Mouse (Mus musculus): ENCODE results near the gene Atg2a. TPM values are rescaled to one million over a fixed set of nuclear protein-coding genes. Genes with fewer than 3 reads are reported as not detected.

The Atg2a gene
- 6.9 and 8.7 TPM in 2 replicates for polyA plus RNA-seq (2015; fragmentation: Nextera tagmentation; extraction: Ambion mirVana)

GRCm38 (mm10) chr19:6241274-6242107, at the start of gene Atg2a:
Gene Atg2a, plus strand, starts transcription at chr19:6241668.
- H3K4me2 ChIP-seq (replicated peaks), result peak within 1 kb of the TSS; percentile 91
- ATAC-seq, result peak; percentile 95
- H3K36me3 ChIP-seq, result peaks cover 14% of the 10 kb centered on the region
- H3K4me3 ChIP-seq (replicated peaks), result peak within 1 kb of the TSS; percentile 74
- under 1% methylated on average over 55 of the region's 55 CpGs for WGBS
- H3K9ac ChIP-seq, result peak within 1 kb of the TSS; percentile 92
- no peaks in the 10 kb centered on the region for H3K9me3 ChIP-seq
- peaks cover 25% of the 10 kb centered on the region for H3K4me1 ChIP-seq (replicated peaks)
- H3K27me3 ChIP-seq (replicated peaks), result no peaks in the 10 kb centered on the region
- peak within 1 kb of the TSS; percentile 81 for H3K27ac ChIP-seq

DNA sequence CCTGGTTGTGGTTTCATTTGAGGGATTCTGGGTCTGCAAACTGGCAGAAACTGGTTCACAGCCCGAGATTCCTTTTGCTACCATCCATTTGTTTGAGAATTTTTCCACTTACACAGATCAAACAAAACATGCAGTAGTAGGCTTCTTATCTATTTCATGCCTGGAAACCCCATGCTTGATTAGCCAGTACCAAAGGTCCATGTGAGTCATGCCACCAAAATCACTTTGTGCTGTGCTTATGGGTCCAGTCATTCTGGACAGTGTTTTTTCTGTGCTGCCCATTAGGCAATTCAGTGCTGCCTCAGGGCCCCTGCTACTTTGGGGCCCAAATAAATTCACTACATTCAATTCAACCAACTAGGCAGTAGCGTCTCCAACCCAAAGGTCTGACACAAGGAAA, 37.2 kb upstream of the Atg2a start:
- H3K27ac ChIP-seq, result no peak overlapping the region
- ATAC-seq, result peak; percentile 66; the same call in 1 of the 2 replicates
- H3K36me3 ChIP-seq, result no peaks in the 10 kb centered on the region

GRCm38 (mm10) chr19:6206716-6207115, 34.8 kb upstream of the Atg2a start:
- 71% methylated on average over 5 of the region's 5 CpGs for WGBS
- ATAC-seq, result no peak

More for the DNA sequence above, 37.2 kb upstream of the Atg2a start:
- Histone ChIP-seq H3K27me3 (replicated peaks) (no peaks in the 10 kb centered on the region), H3K4me1 (replicated peaks) (no peaks in the 10 kb centered on the region; the same call in 1 of the 2 replicates), H3K4me2 (replicated peaks) (no peak overlapping the region), H3K9me3 (no peaks in the 10 kb centered on the region), H3K9ac (no peak overlapping the region), H3K4me3 (replicated peaks) (no peak overlapping the region)
- WGBS, result 57% methylated on average over 2 of the region's 2 CpGs

GRCm38 (mm10) chr19:6216046-6216705, 25.3 kb upstream of the Atg2a start:
- no peak overlapping the region for H3K27ac ChIP-seq
- no peak overlapping the region for H3K9ac ChIP-seq
- H3K4me2 ChIP-seq (replicated peaks), result no peak overlapping the region
- no peaks in the 10 kb centered on the region for H3K36me3 ChIP-seq
- no peaks in the 10 kb centered on the region for H3K4me1 ChIP-seq (replicated peaks)
- WGBS, result 39% methylated on average over 6 of the region's 6 CpGs
- H3K4me3 ChIP-seq (replicated peaks), result no peak overlapping the region
- H3K27me3 ChIP-seq (replicated peaks), result no peaks in the 10 kb centered on the region
- ATAC-seq, result no peak
- no peaks in the 10 kb centered on the region for H3K9me3 ChIP-seq

More at GRCm38 (mm10) chr19:6206716-6207115, 34.8 kb upstream of the Atg2a start:
- Histone ChIP-seq H3K9ac (no peak overlapping the region), H3K9me3 (no peaks in the 10 kb centered on the region), H3K27me3 (replicated peaks) (no peaks in the 10 kb centered on the region), H3K4me3 (replicated peaks) (no peak overlapping the region), H3K4me1 (replicated peaks) (no peaks in the 10 kb centered on the region; the same call in 1 of the 2 replicates), H3K27ac (no peak overlapping the region), H3K4me2 (replicated peaks) (no peak overlapping the region), H3K36me3 (no peaks in the 10 kb centered on the region)

- Histone ChIP-seq H3K27ac (no peak overlapping the region), H3K4me1 (replicated peaks) (no peaks in the 10 kb centered on the region), H3K4me3 (replicated peaks) (no peak overlapping the region), H3K27me3 (replicated peaks) (no peaks in the 10 kb centered on the region), H3K9ac (no peak overlapping the region), H3K36me3 (no peaks in the 10 kb centered on the region), H3K9me3 (no peaks in the 10 kb centered on the region), H3K4me2 (replicated peaks) (no peak overlapping the region)
- 73% methylated on average over 6 of the region's 6 CpGs for WGBS
- no peak for ATAC-seq
These were observed 22.9 kb upstream of the Atg2a start for GRCm38 (mm10) chr19:6218606-6219005.

GRCm38 (mm10) chr19:6226135-6226534, 15.3 kb upstream of the Atg2a start, which contains the start of gene Gpha2:
Gene Gpha2, plus strand, starts transcription at chr19:6226380.
- ATAC-seq, result peak; percentile 41
- H3K4me1 ChIP-seq (replicated peaks), result peaks cover 6% of the 10 kb centered on the region; the same call in 1 of the 2 replicates
- no peaks in the 10 kb centered on the region for H3K27me3 ChIP-seq (replicated peaks)
- H3K4me3 ChIP-seq (replicated peaks), result no peak within 1 kb of the TSS
- 0 out of 2 replicates have a peak, but pooled peaks cover 10% of the 10 kb centered on the region for H3K36me3 ChIP-seq
- H3K9ac ChIP-seq, result no peak within 1 kb of the TSS
- WGBS, result 30% methylated on average over 2 of the region's 2 CpGs
- H3K4me2 ChIP-seq (replicated peaks), result no peak within 1 kb of the TSS
- peak within 1 kb of the TSS; percentile 32; the same call in 1 of the 2 replicates for H3K27ac ChIP-seq
- no peaks in the 10 kb centered on the region for H3K9me3 ChIP-seq

DNA sequence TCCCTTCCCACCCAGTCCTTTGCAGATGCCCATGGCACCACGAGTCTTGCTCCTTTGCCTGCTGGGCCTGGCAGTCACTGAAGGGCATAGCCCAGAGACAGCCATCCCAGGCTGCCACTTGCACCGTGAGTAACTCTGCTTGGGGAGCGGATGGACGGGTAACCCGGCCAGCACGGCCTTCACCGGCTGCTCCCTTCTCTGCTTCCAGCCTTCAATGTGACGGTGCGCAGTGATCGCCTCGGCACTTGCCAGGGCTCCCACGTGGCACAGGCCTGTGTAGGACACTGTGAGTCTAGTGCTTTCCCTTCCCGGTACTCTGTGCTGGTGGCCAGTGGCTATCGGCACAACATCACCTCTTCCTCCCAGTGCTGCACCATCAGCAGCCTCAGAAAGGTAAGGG, 14.7 kb upstream of the Atg2a start:
- H3K27ac ChIP-seq, result no peak overlapping the region
- H3K9me3 ChIP-seq, result no peaks in the 10 kb centered on the region
- no peak for ATAC-seq
- H3K27me3 ChIP-seq (replicated peaks), result no peaks in the 10 kb centered on the region
- H3K36me3 ChIP-seq, result 0 out of 2 replicates have a peak, but pooled peaks cover 10% of the 10 kb centered on the region
- WGBS, result 88% methylated on average over 14 of the region's 14 CpGs
- peaks cover 6% of the 10 kb centered on the region; the same call in 1 of the 2 replicates for H3K4me1 ChIP-seq (replicated peaks)
- H3K4me2 ChIP-seq (replicated peaks), result no peak overlapping the region
- H3K4me3 ChIP-seq (replicated peaks), result no peak overlapping the region
- H3K9ac ChIP-seq, result no peak overlapping the region

- Histone ChIP-seq H3K27me3 (replicated peaks) (no peaks in the 10 kb centered on the region), H3K36me3 (0 out of 2 replicates have a peak, but pooled peaks cover 10% of the 10 kb centered on the region), H3K4me2 (replicated peaks) (no peak overlapping the region), H3K4me3 (replicated peaks) (no peak overlapping the region), H3K27ac (no peak overlapping the region), H3K4me1 (replicated peaks) (peaks cover 6% of the 10 kb centered on the region; the same call in 1 of the 2 replicates), H3K9ac (no peak overlapping the region), H3K9me3 (no peaks in the 10 kb centered on the region)
- ATAC-seq, result no peak
- WGBS, result 90% methylated on average over 4 of the region's 4 CpGs
These were observed 13.6 kb upstream of the Atg2a start for GRCm38 (mm10) chr19:6227864-6228263.

DNA sequence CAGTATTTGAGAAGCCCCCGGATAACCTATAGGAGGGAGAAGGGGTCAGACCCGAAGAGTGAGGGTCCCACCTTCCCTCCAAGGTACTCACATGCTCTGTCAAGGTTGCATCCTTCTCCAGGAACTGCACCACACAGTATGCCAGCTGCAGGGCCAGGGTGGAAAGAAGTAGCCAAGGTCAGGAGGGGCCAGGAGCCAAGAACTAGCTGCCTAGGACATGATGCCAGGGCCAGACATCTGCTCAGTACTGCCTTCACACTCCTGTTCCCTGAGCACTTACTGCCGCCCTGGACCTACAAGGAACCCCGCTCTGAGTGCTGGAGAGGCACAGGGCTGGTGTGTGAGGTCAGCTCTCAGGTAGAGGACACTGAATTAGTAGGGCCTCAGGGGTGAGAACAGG, 11.1 kb upstream of the Atg2a start:
- no peaks in the 10 kb centered on the region for H3K27me3 ChIP-seq (replicated peaks)
- no peaks in the 10 kb centered on the region for H3K9me3 ChIP-seq
- ATAC-seq, result no peak
- no peak overlapping the region for H3K9ac ChIP-seq
- H3K4me3 ChIP-seq (replicated peaks), result no peak overlapping the region
- H3K27ac ChIP-seq, result no peak overlapping the region
- 89% methylated on average over 4 of the region's 4 CpGs for WGBS
- peaks cover 16% of the 10 kb centered on the region for H3K4me1 ChIP-seq (replicated peaks)
- H3K36me3 ChIP-seq, result 0 out of 2 replicates have a peak, but pooled peaks cover 12% of the 10 kb centered on the region
- no peak overlapping the region for H3K4me2 ChIP-seq (replicated peaks)

DNA sequence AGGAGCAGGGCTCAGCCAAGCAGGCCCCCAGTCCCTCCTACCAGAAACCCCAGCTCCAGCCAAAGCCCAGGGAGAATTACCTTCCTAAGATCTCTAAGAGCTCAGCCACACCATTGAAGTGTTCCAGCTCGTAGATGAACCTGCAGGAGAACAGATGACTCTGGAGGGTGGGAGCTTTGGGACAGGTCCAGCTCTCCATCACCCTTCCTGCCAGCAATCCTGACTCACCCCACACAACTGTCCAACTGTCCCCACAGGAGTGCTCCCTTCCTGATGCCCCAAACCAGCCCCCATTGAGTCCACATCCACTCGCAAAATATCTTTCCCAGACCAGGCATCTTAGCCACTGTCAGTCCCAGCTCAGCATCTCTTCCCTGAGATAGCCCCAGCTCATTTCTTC, 10.4 kb upstream of the Atg2a start:
- Histone ChIP-seq H3K4me1 (replicated peaks) (peaks cover 16% of the 10 kb centered on the region), H3K4me2 (replicated peaks) (no peak overlapping the region), H3K9ac (no peak overlapping the region), H3K27ac (no peak overlapping the region), H3K4me3 (replicated peaks) (no peak overlapping the region), H3K27me3 (replicated peaks) (no peaks in the 10 kb centered on the region), H3K36me3 (0 out of 2 replicates have a peak, but pooled peaks cover 12% of the 10 kb centered on the region), H3K9me3 (no peaks in the 10 kb centered on the region)
- ATAC-seq, result no peak
- WGBS, result 81% methylated on average over 2 of the region's 2 CpGs

GRCm38 (mm10) chr19:6233647-6234046, 7.8 kb upstream of the Atg2a start:
- ATAC-seq, result no peak
- Histone ChIP-seq H3K4me1 (replicated peaks) (peaks cover 19% of the 10 kb centered on the region), H3K36me3 (0 out of 2 replicates have a peak, but pooled peaks cover 12% of the 10 kb centered on the region), H3K9ac (no peak overlapping the region), H3K27ac (no peak overlapping the region), H3K9me3 (no peaks in the 10 kb centered on the region), H3K4me2 (replicated peaks) (no peak overlapping the region), H3K4me3 (replicated peaks) (no peak overlapping the region), H3K27me3 (replicated peaks) (no peaks in the 10 kb centered on the region)
- WGBS, result 91% methylated on average over 16 of the region's 16 CpGs

Measured in intestine, embryonic 15.5 days (tissue).